Mouse (Mus musculus): ENCODE measurements at regions not wholly inside any gene's neighbourhood (a gene's known extent, or its start where the extent isn't known, plus 50 kb on each side); places are given as distances from the start of the nearest gene placed in this dataset.

GRCm38 (mm10) chr10:119015311-119016055 lies 145.5 kb upstream of the Dyrk2 start:
- TF ChIP-seq MAFK (IDR thresholded peaks at IDR 0.05; ENCODE audit: insufficient read depth, low read depth, low read length): no peak
- no peak for TF ChIP-seq HCFC1 (IDR thresholded peaks at IDR 0.05; ENCODE audit: borderline replicate concordance, insufficient read depth, low read length)

Measured in ES-E14 (cell line).